Mouse (Mus musculus) neural tube, embryonic 10.5 days (tissue): ENCODE results near the gene Cyp1a1.

ENCODE experiments used
- DNase-seq: peaks from one replicate; pipeline ENCODE4 v3.0.0-alpha.2; 2017; ENCODE audit warnings: low spot score; ENCODE audit errors: extremely low spot score

Cyp1a1 gene

DNA sequence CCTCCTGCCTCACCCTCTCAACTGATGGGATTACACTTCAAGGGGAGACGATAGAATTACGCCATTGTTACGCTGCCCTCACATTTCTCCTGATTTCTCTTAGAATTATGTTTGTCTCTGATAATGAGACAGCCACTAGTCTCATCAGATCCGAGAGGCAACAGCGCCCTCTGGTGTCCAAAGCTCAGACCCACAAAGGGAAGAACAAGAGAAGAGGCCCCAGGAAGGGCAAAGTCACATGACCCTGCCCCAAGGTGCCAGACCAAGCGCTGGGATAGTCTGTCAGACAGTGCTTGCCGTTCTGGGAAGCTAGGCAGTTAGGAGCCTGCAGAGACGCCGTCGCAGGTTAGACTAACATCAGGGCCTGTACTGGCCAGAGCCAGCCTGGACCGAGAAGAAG, 32.0 kb upstream of the Cyp1a1 start:
- peak; percentile 99 for DNase-seq

DNA sequence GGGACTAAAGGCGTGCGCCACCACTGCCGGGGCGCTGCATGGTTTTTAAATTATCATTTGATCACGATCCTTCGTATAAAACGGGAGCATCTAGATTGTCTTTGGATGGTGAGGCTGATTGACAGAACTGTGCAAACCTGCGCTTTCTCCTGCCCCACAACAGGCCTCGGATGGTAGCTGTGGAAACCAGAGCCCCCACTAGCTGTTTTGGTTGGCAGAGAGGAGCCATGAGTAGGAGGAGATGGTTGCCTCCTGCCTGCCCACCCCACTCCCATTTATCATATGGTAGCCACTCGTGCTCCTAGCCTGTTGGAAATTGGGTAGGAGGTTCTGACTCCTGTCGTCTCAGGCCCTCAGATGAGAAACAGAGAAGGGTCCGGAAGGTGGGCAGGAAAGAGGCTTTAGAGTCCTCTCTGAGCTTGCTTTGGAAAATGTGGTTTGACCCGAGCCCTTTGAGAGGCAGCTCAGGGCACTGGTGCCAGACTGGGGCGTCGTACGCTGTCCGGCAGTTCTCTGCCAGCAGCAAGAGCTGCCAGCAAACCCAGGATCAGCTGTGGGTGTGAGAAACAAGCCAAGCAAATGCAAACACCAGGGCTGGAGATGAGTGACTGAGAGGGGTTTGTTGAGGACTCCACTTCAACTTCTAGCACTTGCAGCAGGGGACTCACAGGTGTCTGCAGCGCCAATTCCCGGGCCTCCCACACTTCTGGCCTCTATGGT, 30.9 kb upstream of the Cyp1a1 start:
- DNase-seq, result no peak

DNA sequence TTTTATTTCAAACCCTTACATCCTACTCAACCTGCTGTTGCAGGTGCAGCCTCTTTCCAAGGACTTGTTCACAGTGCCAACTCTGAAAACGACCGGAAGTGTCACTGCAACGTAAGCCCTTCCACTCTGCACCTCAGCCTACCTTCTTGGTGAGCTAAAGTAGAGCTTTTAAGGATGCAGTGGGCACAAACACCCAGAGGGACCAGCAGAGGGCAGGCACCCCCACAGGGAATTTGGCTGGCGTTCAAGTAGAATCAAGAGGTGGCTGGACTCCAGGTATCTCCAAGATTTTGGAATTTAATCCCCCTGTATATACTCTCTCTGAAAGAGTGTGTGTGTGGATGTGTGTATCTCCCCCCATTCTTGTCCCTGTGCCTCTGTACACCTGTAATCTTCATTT, 29.9 kb upstream of the Cyp1a1 start:
- DNase-seq, result no peak

DNA sequence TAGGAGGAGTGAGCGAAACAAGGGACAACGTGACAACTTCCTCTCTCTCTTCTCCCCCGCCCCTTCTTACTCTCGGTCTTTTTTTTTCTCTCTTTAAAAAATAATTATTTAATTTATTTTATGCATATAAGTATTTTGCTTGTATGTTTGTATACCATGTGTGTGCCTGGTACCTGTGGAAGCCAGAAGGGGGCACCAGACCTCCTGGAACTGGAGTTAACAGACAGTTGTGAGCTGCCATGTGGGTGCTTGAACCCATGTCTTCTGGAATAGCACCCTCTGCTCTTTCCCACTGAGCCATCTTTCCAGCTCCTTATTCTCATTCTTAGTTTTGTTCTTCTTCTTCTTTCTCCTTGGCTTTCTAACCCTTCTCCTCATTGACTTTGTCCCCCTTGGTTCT, 28.8 kb upstream of the Cyp1a1 start:
- no peak for DNase-seq

DNA sequence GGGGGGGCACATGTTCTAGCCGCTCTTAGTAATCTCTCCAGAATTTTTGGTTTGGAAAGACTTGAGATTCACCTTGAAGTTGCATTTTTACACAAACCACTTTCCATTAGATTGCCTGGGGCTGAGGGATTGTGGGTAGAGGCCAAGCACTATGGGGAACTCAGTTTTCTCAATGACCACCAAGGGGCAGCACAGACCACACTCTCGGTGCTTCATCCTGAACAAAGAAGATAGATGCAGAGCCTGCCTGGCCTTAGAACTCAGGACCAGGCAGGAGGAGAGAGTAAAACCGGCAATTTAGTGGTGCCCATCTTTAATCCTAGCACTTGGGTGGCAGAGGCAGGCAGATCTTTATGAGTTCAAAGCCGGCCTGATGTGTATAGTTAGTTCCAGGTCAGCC, 28.0 kb upstream of the Cyp1a1 start:
- DNase-seq, result no peak

GRCm38 (mm10) chr9:57660501-57660900, 27.2 kb upstream of the Cyp1a1 start:
- DNase-seq, result no peak

DNA sequence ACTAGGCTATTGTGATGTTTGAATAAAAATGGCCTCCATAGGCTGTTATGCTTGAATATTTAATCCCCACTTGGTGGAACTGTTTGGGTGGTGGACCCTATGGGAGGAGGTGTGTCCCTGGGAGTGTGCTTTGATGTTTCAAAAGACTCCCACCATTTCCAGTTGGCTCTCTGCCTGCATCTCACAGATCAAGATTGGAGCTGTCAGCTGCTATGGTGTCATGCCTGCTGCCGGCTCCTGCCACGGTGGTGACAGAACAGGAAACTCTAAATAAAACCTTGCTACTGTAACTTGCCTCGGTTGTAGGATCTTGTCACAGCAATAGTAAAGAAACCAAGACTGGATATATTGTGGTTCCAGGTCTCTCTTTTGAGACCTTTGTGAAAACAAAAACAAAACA, 26.2 kb upstream of the Cyp1a1 start:
- no peak for DNase-seq

- no peak for DNase-seq
Measured at GRCm38 (mm10) chr9:57664616-57665015, 23.1 kb upstream of the Cyp1a1 start.

DNA sequence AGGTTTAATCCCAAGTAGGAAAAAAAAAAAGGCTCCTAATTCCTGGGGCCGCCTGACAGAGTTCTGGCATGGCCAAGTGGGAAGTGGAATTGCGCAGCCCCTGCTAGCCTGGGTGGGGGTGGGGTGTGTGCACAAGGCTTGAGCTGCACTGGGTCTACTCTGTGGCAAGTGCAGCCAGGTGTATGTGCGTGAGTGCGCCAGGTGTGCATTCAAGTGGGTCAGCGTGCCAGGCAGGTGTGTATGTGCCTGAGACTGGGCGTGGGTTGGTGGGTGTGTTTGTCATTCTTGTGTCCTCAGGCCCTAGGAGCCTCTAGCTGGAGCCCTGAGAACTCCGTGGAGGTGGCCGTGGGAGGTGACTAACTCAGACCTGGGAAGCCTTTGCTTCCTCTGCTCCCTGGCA, 21.2 kb upstream of the Cyp1a1 start:
- DNase-seq, result no peak

DNA sequence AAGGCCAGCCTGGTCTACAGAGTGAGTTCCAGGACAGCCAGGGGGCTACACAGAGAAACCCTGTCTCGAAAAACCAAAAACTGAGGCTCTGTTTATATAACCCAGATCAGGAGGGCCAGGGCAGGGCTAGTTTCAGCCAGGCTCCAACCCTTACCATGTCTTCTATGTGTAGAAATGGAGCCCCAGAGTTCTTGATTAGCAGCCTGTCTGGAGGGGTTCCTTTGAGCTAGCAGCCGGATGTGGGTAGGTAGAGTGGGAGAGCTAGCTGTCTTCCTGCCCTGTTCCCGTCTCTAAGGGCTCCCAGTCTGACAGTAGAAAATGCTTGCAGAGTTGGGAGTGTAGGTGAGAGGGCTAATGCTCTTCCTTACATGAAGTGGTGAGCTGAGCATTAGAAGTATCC, 20.6 kb upstream of the Cyp1a1 start:
- DNase-seq, result no peak

- DNase-seq, result no peak
Measured at GRCm38 (mm10) chr9:57667817-57668216, 19.9 kb upstream of the Cyp1a1 start.

GRCm38 (mm10) chr9:57668277-57668676, 19.5 kb upstream of the Cyp1a1 start:
- DNase-seq, result no peak

DNA sequence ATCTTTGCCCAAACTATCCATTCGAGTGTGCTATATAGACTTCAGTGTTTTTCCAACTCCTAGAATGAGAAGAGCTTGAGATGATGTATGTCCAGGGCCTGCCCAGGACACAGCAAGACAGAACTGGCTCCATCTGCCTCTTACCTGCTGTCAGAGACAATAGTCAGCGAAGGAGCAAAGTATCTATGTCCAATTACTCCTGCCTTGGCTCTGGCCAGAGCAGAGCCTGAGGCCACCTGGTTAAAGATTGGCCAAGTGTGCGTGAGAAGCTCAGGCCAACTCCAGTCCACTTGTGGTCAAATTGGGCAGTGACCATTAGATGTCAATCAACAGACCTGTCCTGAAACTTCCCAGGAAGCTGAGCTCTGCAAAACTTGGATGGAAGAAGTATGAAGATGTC, 18.2 kb upstream of the Cyp1a1 start:
- no peak for DNase-seq

DNA sequence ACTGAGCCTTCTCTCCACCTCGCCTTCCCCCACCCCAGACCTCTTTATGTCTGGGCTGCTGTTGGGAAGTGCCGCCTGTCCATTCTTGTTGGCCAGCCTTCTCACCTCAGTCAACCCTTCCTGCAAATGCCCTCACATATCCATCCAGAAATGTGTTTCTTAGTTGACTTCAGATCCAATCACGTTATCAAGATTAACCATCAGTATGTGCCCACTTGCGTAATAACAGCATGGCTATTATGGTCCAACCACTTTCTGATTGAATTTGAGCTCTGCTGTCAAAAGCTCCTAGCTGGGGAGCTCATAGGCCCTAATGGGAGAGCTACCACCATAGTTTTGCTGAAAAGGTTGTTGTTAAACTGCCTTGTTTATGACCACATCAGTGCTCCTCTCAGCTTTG, 16.7 kb upstream of the Cyp1a1 start:
- no peak for DNase-seq

GRCm38 (mm10) chr9:57671500-57671899, 16.2 kb upstream of the Cyp1a1 start:
- DNase-seq, result no peak

DNA sequence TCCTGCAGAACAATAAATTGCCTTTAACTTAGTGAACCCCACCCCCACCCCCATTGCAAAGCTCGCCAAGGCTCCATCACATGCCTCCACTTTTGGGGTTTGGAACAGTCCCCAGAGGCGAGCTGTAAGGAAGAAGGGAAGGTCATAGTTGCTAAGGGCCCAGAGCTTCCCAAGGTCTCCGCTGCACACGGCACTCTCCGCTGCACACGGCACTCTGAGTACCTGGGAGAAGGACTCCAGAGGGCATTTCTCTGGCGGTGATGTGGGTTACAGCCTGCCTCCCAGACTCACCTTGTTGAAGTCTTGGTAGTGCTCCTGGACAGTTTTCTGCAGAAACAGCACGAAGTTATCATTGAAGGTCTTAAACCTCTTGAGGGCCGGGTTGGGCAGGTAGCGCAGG, 6.3 kb upstream of the Cyp1a1 start:
- no peak for DNase-seq

DNA sequence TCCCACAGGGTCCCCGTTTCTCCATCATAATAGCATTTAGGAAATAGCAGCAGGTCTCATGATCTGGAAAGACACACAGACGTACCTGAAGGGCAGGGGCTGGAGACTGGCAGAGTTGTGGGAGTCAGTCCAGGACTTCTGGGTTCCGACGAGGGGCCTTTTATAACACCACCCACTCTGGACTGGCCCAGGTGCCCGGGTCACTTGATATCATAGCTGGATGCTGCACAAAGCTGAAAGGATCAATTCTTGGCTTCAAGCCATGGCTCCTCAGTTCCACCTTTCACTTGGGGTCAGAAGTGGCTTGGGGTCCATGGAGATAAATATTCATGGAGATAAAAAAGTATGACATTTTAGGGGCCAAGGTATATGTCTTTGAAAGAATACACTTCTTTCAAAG, 4.2 kb upstream of the Cyp1a1 start, which contains the start of gene Cyp1a2:
Gene Cyp1a2 (minus strand): TSS at position 184 of the 400 bp plus-strand sequence.
- no peak for DNase-seq

DNA sequence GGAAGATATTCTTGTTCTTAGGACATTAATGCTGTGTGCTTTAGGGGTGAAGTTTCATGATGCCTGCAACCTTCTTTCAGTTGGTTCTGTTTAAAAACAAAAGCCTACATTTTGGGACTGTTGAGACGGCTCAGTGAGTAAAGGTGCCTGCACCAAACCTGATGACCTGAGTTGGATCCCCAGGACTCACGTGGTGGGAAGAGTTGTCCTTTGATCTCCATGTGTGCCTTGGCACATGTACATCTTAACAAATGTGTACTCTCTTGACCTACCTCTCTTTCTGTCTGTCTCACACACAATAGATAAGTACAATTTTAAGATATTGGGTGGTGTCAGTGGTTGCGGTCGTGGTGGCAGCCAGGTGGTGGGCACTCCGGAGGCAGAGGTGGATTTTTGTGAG, 1.7 kb upstream of the Cyp1a1 start:
- no peak for DNase-seq

GRCm38 (mm10) chr9:57688158-57688557, 430 bp downstream of the Cyp1a1 start:
- DNase-seq, result no peak

DNA sequence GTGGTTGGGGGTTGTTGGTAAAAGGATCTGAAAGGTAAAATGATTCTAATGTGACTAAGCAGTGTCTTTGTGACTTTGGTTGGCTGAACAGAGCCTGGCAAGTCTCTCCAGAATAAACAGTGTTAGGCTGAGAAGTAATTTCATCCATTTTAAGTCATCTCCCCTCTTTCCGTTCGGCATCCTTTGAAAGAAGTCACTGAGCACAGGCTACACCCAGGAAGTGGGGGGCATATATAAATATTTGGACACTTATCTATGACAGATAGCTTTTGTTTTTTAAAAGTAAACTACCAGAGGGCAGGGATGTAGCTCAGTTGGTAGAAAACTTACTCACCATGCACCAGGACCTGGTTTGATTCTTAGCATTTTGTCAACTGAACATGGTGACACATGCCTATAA, 878 bp downstream of the Cyp1a1 start:
- DNase-seq, result no peak

- no peak for DNase-seq
Measured at GRCm38 (mm10) chr9:57694108-57694507, 6.4 kb downstream of the Cyp1a1 start.

GRCm38 (mm10) chr9:57696380-57697285, 8.9 kb downstream of the Cyp1a1 start:
- DNase-seq, result peak; percentile 30

- no peak for DNase-seq
Measured at GRCm38 (mm10) chr9:57697380-57697779, 9.7 kb downstream of the Cyp1a1 start.
